In genomic region chr12:38586368-38586865, GRCm38 (mm10) we compare ENCODE assay signal across 36 mouse cellular contexts.
"Had no signal": no experiment of that assay in that cellular context is flagged by ENCODE, and none has a peak within 500 bp of the region (broad histone marks: within the 10 kb centered on the region; RNA-seq: fewer than 3 reads in every experiment).

No protein-coding gene starts in this region.

- H3K27me3 ChIP-seq: heart, embryonic 12.5 days; heart, embryonic 13.5 days; heart, embryonic 15.5 days; hindbrain, embryonic 12.5 days; hindbrain, embryonic 13.5 days; hindbrain, embryonic 15.5 days; intestine, embryonic 15.5 days; kidney, embryonic 15.5 days had no signal

- H3K27ac ChIP-seq: heart, adult 2 months; heart, embryonic 10.5 days; heart, embryonic 13.5 days; heart, embryonic 15.5 days; hindbrain, embryonic 10.5 days; hindbrain, embryonic 12.5 days; hindbrain, embryonic 13.5 days; hindbrain, embryonic 14.5 days; hindbrain, embryonic 15.5 days; hindbrain, postnatal 0 days; intestine, embryonic 15.5 days; kidney, embryonic 15.5 days; kidney, postnatal 0 days; layer of hippocampus, adult 2 months had no signal

- H3K4me2 ChIP-seq: heart, embryonic 11.5 days; heart, embryonic 12.5 days; heart, embryonic 13.5 days; heart, embryonic 15.5 days; hindbrain, embryonic 12.5 days; hindbrain, embryonic 13.5 days; hindbrain, embryonic 14.5 days; hindbrain, embryonic 15.5 days; intestine, embryonic 15.5 days; kidney, embryonic 15.5 days had no signal

- ATAC-seq: hindbrain, embryonic 16.5 days; hindbrain, postnatal 0 days; inflammation-experienced regulatory T-cells, adult 6 months; intestine, embryonic 15.5 days; intestine, embryonic 16.5 days; intestine, postnatal 0 days had no signal

- H3K9ac ChIP-seq: heart, embryonic 12.5 days; heart, embryonic 13.5 days; heart, embryonic 15.5 days; hindbrain, embryonic 12.5 days; hindbrain, embryonic 13.5 days; hindbrain, embryonic 14.5 days; hindbrain, embryonic 15.5 days; intestine, embryonic 15.5 days; kidney, embryonic 15.5 days had no signal

- H3K36me3 ChIP-seq: heart, embryonic 10.5 days; heart, embryonic 12.5 days; heart, embryonic 13.5 days; heart, embryonic 15.5 days; hindbrain, embryonic 10.5 days; hindbrain, embryonic 12.5 days; hindbrain, embryonic 13.5 days; hindbrain, embryonic 15.5 days; intestine, embryonic 15.5 days; kidney, embryonic 15.5 days had no signal

- H3K4me1 ChIP-seq: heart, embryonic 10.5 days; heart, embryonic 12.5 days; heart, embryonic 15.5 days; hindbrain, embryonic 10.5 days; hindbrain, embryonic 12.5 days; hindbrain, embryonic 13.5 days; hindbrain, embryonic 15.5 days; intestine, embryonic 15.5 days; kidney, embryonic 15.5 days had no signal

- DNase-seq: heart, adult 18-20 months; heart, adult 2 months; heart, postnatal 10 days; heart, postnatal 14 days; heart, postnatal 36 days; heart, postnatal 4 days; kidney, adult 11 months; kidney, adult 18-20 months; kidney, adult 2 months; kidney, adult 8-10 months; kidney, adult 9 months; kidney, postnatal 10 days; kidney, postnatal 14 days; kidney, postnatal 25 days; kidney, postnatal 36 days; kidney, postnatal 4 days; layer of hippocampus, adult 9-11 months had no signal

- H3K9me3 ChIP-seq: heart, embryonic 10.5 days; heart, embryonic 12.5 days; heart, embryonic 13.5 days; heart, embryonic 15.5 days; hindbrain, embryonic 10.5 days; hindbrain, embryonic 12.5 days; hindbrain, embryonic 13.5 days; hindbrain, embryonic 15.5 days; intestine, embryonic 15.5 days; kidney, embryonic 15.5 days had no signal

- H3K4me3 ChIP-seq: heart, adult 2 months; heart, embryonic 10.5 days; heart, embryonic 12.5 days; heart, embryonic 13.5 days; heart, embryonic 15.5 days; hindbrain, embryonic 10.5 days; hindbrain, embryonic 12.5 days; hindbrain, embryonic 13.5 days; hindbrain, embryonic 15.5 days; intestine, embryonic 15.5 days; kidney, embryonic 15.5 days; layer of hippocampus, adult 2 months had no signal
